Mouse (Mus musculus): ENCODE measurements around the gene Lpin1.

The Lpin1 gene

GRCm38 (mm10) chr12:16570371-16571060, 40.2 kb downstream of the Lpin1 start:
- no peak for DNase-seq (ENCODE audit: low spot score)

DNA sequence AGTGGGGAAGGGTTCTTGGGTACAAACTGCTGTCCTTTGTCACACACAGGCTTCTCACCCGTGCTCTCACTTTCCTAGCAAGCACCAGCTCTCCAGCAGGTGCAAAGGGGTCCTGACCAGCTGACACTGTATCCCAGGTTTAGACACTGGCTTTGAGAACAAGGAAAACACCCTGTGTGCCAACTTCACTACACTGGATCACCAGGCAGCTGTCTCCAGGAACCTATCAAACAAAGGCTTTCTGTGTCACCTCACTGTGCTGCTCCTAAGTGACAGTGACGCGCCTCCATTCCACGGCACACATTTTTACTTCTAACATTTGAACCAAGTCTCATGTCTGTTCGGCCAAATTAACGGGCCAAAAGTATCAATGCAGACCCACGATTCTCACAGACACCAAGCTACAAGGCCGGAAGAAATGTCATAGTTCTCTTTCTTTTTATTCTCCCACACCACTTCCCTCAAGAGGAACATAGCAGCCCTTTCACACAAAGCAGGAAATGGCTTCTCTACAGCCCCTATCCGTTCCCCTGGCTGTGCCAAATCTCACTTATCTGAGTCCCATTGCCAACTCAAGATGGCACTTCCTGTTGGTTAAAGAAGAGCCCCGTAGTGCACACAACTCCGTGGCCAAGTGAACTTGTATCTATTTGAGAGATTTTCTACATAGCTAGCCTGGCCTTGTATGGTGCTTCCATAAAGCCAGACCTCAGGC, 41.7 kb downstream of the Lpin1 start:
- no peak for DNase-seq (ENCODE audit: low spot score)

DNA sequence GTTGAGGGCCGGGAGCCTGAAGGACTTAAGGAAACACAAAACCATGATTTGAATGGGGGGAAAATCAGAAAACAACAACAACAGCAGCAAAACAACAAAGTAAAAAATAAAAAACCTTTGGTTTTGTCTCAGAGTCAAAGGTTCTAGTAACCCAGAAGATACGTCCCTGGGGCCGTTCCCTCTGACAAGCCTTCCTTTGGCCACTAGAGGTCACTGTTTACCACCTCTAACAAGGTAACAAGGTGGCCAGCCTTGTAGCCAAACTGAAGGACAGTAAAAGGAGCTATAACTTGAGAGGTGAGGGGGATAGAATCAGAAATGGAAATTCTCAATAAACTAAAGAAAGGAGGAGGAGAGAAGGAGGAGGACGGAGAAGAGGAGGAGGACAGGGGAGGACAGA, 42.3 kb downstream of the Lpin1 start:
- DNase-seq (ENCODE audit: low spot score), result peak; percentile 64

GRCm38 (mm10) chr12:16568090-16568489, 42.7 kb downstream of the Lpin1 start:
- no peak for DNase-seq (ENCODE audit: low spot score)

GRCm38 (mm10) chr12:16563427-16563826, 47.3 kb downstream of the Lpin1 start:
- no peak for DNase-seq (ENCODE audit: low spot score)

GRCm38 (mm10) chr12:16562647-16563046, 48.1 kb downstream of the Lpin1 start:
- DNase-seq (ENCODE audit: low spot score), result no peak

- DNase-seq (ENCODE audit: low spot score), result no peak
These were observed 48.6 kb downstream of the Lpin1 start for GRCm38 (mm10) chr12:16562181-16562580.

DNA sequence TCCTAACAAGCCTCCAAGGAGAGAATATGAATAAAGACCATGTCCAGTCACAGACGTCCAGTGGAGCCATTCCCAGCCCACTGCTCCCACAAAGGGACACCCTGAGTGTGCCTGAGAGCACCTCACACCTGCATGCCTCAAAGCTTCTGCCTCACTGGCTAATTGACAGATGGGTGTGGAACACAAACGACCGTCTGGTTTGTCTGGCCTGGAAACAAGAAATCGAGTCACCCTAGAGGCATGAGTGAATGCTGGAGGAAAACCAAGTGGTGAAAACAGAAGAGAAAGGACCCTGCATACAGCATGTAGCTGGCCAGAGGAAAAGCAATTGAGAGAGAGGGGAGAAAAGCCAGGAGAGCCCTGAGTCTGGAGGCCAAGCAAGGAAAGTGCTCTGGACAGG, 53.5 kb downstream of the Lpin1 start:
- DNase-seq (ENCODE audit: low spot score), result no peak

GRCm38 (mm10) chr12:16554171-16554570, 56.6 kb downstream of the Lpin1 start:
- DNase-seq (ENCODE audit: low spot score), result no peak

GRCm38 (mm10) chr12:16552108-16552771, 58.5 kb downstream of the Lpin1 start:
- DNase-seq (ENCODE audit: low spot score), result no peak

DNA sequence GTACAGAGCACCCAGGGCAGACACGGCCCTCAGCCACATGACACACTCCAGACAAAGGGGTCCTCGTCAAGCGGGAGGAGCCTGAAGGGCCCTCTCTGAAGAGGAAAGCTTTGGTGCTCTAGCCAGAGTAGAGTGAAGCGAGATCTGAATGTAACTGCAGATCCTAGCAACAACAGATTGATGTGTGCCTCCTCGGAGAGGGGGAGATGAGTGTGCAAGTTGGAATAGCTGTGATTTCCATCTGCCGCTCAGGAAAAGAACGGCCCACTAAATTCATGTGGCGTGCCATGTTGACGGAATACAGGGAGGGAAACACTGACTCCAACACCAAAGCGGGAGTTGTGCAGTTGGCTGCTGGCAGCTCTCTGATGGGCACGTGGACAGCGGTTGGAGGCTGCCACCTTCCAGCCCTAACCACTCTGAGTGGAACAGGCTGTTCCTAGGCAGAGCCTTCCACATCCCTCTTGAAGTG, 59.7 kb downstream of the Lpin1 start:
- no peak for DNase-seq (ENCODE audit: low spot score)

DNA sequence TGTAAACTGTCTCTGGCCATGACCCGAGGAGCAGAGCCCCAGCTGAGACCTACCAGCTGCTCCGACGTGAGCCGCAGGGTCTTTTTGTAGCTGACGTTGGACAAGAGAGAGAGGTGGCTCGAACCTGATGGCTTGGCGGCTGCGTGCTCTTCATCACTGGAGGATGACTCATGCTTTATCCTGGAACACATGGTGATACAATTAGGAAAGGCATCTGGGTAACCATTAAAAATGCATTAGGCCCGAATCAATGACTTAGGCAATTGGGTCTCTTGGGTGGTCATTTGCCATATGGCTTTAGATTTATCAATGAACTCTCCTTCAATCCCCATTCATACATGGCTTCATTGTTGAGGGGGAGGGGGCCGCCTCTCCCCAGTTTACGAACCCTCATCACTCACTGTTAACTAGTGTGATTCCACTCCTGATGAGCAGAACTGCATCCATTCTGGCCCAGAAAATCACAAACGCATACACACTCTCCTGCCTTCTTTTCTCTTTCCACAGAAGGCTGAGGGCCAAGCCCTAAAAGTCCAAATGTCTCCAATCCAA, 61.9 kb downstream of the Lpin1 start:
- DNase-seq (ENCODE audit: low spot score), result no peak

- DNase-seq (ENCODE audit: low spot score), result no peak
These were observed 69.2 kb downstream of the Lpin1 start for GRCm38 (mm10) chr12:16541606-16542005.

GRCm38 (mm10) chr12:16540712-16541111, 70.1 kb downstream of the Lpin1 start:
- no peak for DNase-seq (ENCODE audit: low spot score)

GRCm38 (mm10) chr12:16539965-16540661, 70.7 kb downstream of the Lpin1 start:
- DNase-seq (ENCODE audit: low spot score), result no peak

DNA sequence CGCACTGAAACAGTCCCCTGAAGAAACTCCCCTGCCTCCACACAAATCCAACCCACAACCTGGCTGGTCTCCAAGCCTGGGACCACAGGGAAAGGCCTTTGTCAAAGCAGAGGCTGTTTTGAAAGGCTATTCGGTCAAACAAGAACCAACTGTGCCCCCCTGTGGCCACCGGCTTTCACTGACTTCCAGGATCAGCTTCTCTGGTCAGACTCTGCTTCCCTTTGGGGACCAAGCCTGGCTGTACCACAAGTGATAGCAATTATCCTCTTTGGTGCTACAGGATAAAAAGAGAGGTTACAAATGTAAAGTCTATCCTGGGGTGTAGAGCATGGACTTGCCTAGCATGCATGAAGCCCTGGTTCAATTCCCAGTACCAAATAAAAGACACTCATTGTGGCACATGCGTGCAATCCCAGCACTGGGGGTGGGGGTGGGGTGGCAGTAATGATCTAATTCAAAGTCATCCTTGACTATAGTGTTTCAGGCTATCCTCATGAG, 77.4 kb downstream of the Lpin1 start:
- DNase-seq (ENCODE audit: low spot score), result no peak

- DNase-seq (ENCODE audit: low spot score), result no peak
These were observed 77.9 kb downstream of the Lpin1 start for GRCm38 (mm10) chr12:16532860-16533230.

DNA sequence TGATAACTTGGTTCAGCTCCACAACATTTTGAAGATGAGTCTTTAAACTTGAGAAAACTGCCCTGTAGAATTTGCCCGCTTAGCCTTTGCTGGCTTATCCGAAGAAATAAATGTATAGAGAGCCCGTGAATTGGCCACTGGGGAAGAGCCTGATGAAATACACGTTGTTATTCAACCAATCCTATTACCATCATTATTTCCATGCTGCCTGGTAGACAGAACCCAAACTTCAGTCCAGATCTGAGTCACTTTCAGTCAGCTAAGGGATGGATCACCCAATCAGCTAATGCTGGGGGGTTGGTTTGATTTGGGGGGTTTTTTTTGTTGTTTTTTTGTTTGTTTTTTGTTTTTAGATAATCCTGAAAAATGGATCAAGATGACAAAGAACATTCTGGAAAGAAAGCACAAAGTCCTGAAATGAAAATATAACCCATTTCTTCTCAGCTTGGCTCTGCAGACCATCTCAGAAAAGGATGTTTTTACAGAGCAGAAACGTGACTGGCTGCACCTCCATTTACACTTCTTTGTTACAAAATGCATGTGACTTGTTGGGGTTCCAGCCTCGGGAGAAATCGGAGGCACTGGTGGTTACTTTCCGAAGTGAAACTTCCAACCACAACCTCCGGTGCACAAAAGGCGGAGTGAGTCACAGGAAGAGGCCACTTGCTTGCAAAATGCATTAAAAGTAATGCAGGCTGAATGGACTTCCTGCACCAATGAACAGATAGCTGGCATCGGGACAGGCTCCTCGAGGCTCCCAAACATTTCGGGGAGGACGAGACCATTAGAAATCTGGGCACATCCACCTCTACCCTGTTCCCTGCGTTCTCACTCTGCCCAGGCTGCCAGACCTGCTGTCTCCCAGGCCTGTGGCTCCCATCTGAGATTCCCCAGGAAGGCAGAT, 78.6 kb downstream of the Lpin1 start:
- DNase-seq (ENCODE audit: low spot score), result no peak

DNA sequence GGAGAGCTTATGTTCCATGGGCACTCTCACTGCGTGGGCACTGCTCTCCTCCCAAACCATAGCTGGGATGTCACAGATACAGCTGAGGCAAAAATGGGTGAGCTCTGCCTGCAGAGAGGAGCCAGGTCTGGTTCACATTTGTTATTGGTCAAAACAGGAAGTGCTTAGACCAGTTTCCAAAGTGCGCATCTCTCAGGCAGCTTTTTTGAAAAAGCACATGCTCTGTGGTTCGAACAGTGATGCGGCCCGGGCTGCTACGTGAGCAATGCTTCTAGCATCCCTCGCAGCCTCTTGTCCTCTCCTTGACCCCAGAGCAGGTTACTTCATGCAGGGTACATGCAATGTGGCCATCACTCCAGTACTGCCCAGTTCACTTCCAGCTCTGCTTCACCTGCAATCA, 82.1 kb downstream of the Lpin1 start:
- no peak for DNase-seq (ENCODE audit: low spot score)

GRCm38 (mm10) chr12:16527941-16528340, 82.8 kb downstream of the Lpin1 start:
- DNase-seq (ENCODE audit: low spot score), result no peak

- no peak for DNase-seq (ENCODE audit: low spot score)
These were observed 83.9 kb downstream of the Lpin1 start for GRCm38 (mm10) chr12:16526862-16527261.

All from c-Kit-positive CD71-positive TER-119-positive erythroid progenitor cells, embryonic 14.5 days (primary cell).